Mouse (Mus musculus): ENCODE measurements at regions not wholly inside any gene's neighbourhood (a gene's known extent, or its start where the extent isn't known, plus 50 kb on each side); places are given as distances from the start of the nearest gene placed in this dataset.

DNA sequence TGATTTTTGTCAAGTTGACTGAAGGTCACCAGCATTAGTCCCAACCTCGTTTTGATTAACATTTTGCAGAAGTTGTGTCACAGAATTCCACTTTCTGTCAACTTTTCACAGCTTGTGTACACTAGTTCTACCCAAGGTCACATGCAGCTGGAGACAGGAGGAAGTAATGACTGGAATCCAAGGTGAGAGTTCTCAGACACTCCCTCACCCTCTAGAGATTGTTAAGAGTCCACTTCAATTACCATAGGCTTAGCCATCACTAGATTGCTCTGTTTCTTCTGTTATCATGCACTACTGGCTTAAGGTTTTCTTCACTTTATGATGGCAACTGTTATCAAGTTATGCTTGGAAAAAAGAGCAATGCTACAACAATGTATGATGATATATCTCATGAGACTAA is 379.0 kb downstream of the Samd5 start:
- DNase-seq (ENCODE audit: low read depth) = no peak

- DNase-seq (ENCODE audit: low read depth) = no peak
Measured at GRCm38 (mm10) chr10:9295269-9295668, 379.7 kb downstream of the Samd5 start.

GRCm38 (mm10) chr10:9294620-9295019 is 380.4 kb downstream of the Samd5 start:
- no peak for DNase-seq (ENCODE audit: low read depth)

GRCm38 (mm10) chr10:9291456-9292146 is 383.4 kb downstream of the Samd5 start:
- no peak for DNase-seq (ENCODE audit: low read depth)

GRCm38 (mm10) chr10:9272940-9273339 is 387.1 kb upstream of the Sash1 start:
- DNase-seq (ENCODE audit: low read depth) = no peak

DNA sequence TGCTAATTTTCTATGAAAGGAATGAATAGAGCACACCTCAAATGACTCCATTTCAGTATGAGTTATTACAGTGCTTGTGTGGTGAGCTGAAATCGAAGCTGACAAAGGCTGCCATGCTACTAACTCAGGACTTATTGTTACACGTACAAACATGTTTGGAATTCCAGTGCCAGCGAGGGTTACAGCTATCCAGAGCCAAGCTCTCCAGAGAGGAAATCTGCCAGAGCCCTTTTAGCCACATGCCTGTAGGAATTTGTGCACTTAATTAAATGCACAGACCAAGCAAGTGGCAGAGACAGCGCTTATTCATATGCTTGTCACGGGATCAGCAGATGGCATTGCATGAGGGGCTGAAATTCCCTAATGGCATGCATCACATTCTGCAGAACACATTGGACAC is 386.4 kb upstream of the Sash1 start:
- DNase-seq (ENCODE audit: low read depth) = no peak

DNA sequence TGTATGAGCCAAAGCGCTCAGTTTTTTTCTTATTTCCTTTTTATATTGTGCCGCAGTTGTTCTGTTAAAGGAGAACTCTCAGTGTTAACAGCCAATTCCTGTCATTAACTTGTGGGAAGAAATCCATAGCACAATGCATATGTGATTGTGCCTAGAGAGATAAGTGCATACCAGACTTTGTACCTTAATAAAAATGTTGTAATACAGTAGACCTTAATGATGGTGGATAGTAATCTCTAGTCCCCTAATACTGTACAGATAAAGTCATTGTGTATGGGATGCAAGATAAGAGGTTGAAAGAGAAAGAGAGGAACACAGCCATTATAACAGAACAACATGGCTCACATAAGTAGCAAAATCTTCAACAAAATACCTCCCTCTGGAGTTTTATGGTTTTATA is 379.7 kb upstream of the Sash1 start:
- no peak for DNase-seq (ENCODE audit: low read depth)

DNA sequence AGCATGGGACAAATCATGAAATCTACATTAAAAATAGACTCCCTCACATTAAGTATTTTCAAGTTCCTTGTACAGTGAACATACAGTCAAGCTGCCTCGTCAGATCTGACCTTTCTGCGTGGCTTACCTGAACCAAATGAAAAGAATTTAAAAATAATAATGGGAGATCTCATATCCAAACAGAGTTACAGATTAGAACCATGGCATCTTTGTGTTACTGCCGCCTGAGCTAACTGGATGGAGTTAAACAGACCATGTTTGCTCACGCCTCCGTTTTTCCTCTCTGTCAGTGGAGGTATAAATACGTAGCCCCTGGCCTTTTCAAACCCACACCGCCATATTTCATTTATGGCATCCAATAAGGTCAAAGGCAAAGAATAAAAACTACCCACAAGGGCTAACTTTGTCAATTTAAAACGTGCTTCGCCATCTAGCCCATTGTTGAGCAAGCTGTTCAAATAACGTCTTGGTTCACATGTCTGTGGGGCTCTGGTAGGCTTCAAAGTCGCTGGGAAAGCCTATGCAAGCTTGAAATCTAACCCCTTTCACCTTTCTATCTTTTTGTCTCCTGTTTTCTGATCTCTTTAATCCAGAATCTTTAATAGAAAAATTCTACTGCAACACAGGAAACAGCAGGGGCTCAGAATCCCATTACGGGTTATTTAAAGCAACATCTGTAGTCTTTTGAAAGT is 378.6 kb upstream of the Sash1 start:
- DNase-seq (ENCODE audit: low read depth) = no peak

DNA sequence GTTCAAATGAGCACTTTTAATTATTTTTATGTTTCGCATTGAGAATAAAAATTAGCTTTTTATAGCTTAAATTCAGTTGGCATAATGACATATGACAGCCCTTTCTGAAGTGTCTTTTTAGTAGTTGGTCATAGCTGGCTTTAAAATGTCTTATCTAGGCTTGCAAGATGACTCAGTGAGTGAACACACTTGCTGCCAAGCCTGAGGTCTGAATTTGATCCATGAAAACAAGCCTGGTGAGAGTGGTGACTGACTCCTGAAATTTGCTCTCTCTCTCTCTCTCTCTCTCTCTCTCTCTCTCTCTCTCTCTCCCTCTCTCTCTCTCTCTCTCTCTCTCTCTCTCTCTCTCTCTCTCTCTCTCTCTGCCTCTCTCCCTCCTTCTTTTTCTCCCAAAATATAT is 372.8 kb upstream of the Sash1 start:
- DNase-seq (ENCODE audit: low read depth) = no peak

GRCm38 (mm10) chr10:9252941-9253217 is 367.0 kb upstream of the Sash1 start:
- no peak for DNase-seq (ENCODE audit: low read depth)

- DNase-seq (ENCODE audit: low read depth) = no peak
Measured at GRCm38 (mm10) chr10:9252120-9252940, 366.5 kb upstream of the Sash1 start.

GRCm38 (mm10) chr10:9243281-9243618 is 357.4 kb upstream of the Sash1 start:
- no peak for DNase-seq (ENCODE audit: low read depth)

DNA sequence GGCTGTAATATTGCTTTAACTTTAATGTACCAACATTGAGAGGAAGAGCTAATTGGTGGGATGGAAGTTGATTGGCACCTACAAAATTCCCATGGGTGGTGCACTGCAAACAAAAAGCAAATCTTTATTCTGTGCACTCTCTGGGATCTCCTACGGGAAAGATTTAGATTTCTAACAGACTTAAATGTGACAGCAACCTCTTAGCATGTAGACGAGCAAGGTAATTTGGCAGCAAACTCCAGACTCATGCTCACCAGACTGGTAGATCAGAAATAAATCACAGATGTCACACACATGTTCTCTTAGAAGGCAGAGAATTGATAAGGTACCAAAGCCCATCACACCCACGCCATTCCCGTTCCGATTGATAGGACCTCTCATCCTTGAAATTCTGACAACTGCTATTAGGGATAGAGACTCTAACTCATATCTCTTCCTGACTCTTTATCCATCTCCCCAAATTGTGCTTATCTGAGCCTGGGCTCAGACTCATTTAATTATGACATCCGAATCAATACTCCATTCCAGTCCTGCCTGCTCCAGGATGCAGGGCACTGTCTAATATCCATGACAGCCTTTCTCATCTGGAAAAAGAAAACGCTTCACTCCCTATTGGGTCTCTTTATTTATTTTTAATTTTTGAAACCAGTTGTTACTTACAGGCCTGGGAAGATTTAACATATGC is 356.9 kb upstream of the Sash1 start:
- no peak for DNase-seq (ENCODE audit: low read depth)

DNA sequence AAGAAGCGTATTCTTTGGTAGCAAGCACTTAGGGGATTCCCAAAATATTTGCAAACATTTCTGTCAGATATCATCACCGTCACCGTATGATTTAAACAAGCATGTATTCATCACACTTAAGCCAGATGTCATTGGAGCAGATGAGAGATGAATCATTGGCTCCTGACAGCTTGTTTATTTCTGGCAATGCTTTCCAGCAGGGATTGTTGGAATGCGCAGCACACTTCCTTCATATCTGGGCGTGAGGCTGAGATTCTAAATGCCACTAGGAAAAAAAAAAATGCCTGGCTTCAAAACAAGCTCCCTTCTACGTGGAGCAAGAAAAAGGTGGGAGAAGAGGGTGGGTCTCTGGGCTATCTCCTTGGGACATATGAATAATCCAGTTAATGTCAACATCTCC is 354.1 kb upstream of the Sash1 start:
- DNase-seq (ENCODE audit: low read depth) = no peak

DNA sequence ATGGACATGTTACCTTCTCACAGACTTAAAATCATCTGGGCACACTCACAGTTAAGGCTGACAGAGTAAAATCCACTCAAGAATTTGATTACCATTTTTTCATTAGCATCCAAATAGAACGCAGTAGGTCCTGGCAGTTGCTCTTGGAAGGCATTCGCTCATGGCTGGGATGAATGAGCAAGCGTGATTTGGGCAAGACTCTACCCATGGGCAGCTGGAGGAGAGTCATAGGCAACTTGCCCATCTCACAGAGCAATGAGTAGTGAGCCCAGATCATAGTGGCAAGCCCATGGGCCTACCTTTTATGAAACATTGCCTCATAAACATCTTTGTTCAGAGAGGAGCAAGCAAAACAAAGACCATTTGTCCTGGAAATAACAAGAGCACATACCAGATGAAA is 345.9 kb upstream of the Sash1 start:
- DNase-seq (ENCODE audit: low read depth) = no peak

DNA sequence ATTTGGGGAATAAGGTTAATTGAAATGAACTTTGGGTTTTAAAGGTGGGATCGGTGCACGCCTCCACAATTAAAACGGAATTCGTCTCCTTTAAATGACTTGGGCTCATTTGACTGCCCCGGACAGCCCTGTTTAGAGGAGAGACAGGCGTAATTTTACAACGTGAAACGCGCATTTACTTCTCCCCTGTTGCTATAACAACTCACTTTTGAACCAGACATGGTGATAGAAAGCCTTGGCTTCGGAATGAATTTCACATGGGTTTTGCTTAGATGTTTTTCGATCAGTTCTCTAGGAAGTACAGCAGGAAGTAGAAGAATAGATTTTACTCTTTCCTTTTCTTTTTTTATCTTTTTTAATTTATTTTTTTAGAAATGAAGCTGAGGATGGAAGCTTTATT is 343.2 kb upstream of the Sash1 start:
- no peak for DNase-seq (ENCODE audit: low read depth)

GRCm38 (mm10) chr10:9227361-9227760 is 341.5 kb upstream of the Sash1 start:
- no peak for DNase-seq (ENCODE audit: low read depth)

DNA sequence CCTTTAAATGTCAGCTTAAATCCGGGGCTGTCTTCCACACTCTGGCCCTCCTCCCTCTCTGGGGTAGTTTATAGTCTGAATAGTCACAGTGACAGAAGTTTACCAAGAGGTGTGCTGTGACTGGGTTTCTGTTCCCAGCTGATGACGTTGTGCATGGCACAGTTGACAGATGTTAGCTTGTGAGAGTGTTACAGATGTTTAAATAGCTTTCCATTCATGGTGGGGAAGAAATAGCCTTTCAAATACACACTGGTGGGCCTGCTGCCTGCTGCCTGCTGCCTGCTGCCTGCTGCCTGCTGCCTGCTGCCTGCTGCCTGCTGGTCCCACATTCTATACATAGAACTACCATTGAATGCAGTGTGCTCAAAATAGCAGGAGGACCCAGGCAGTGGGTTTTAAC is 324.8 kb upstream of the Sash1 start:
- no peak for DNase-seq (ENCODE audit: low read depth)

DNA sequence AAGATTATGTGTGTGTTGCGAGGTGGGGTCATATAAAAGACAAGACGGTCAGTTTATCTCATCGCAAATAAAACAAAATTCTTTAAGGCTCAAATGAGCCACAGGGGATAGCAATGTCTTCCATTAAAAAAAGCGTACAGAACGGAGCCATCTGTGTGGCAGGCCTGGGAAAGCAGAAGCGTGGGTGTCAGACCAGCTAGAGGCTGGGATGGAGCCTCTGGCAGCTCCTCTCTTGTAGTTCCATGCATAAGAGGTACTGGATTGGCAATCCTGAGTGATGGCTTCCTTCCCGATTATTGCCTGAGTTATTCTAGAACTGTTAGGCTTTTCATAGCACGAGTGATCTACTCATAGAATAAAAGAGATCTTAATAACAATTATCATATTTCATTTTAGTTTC is 318.2 kb upstream of the Sash1 start:
- DNase-seq (ENCODE audit: low read depth) = no peak

- no peak for DNase-seq (ENCODE audit: low read depth)
Measured at GRCm38 (mm10) chr10:9203323-9203722, 317.5 kb upstream of the Sash1 start.

DNA sequence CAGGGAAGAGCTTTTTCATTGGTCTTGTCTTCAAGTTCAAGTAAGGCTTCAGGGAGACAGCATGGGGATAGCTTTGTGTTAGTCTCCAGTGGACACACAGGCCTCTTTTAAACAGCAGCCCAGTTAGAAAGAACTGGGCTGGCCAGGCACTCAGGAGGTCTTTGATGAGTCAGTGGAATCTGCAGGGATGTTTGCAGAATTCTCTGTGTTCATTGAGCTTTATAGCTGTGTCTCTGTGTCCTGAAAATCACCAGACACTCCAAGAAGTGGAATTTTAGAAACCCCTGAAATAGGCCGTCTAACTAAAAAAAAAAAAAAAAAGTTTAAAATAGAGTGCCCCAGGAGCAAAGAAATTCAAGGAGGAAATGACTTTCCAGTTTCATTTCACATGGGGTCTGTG is 317.1 kb upstream of the Sash1 start:
- DNase-seq (ENCODE audit: low read depth) = no peak

GRCm38 (mm10) chr10:9174997-9175396 is 289.1 kb upstream of the Sash1 start:
- DNase-seq (ENCODE audit: low read depth) = peak; percentile 3

- DNase-seq (ENCODE audit: low read depth) = no peak
Measured at GRCm38 (mm10) chr10:9173509-9173908, 287.6 kb upstream of the Sash1 start.

Measured in gonadal fat pad, adult 2 months (tissue).